Mouse (Mus musculus) frontal cortex, adult 2 months (tissue): ENCODE results near the gene Tns4. TPM values are rescaled to one million over a fixed set of nuclear protein-coding genes. Genes with fewer than 3 reads are reported as not detected.

Source experiments
- DNase-seq, 2 experiments: peaks; one replicate each; pipeline ENCODE4 v3.0.0; 2022; ENCODE audit warnings: low spot score in 1 of 2; ENCODE audit errors: extremely low spot score in 1 of 2
- polyA plus RNA-seq: library from polyadenylated mRNA; depleted of rRNA; stranded (reverse); fragments of >200 nt; gene quantifications from 2 replicates; pipeline ENCODE4 v1.2.3, GENCODE M21; 2012; rRNA removed

Tns4 gene
- polyA plus RNA-seq: 0.19 and 0.34 TPM in 2 replicates

- no peak for DNase-seq
Measured at GRCm38 (mm10) chr11:99089077-99089601, at the start of gene Tns4. TSS of gene Tns4 (minus strand) at chr11:99089306.

GRCm38 (mm10) chr11:99137385-99137784 is 48.3 kb upstream of the Tns4 start:
- no peak for DNase-seq

GRCm38 (mm10) chr11:99136961-99137360 is 47.9 kb upstream of the Tns4 start:
- no peak for DNase-seq

- DNase-seq: no peak
Measured at GRCm38 (mm10) chr11:99136361-99136760, 47.3 kb upstream of the Tns4 start.

GRCm38 (mm10) chr11:99135047-99135440 is 45.9 kb upstream of the Tns4 start:
- no peak for DNase-seq

GRCm38 (mm10) chr11:99134266-99135046 is 45.4 kb upstream of the Tns4 start:
- no peak for DNase-seq

GRCm38 (mm10) chr11:99133285-99133897 is 44.3 kb upstream of the Tns4 start:
- DNase-seq: no peak

GRCm38 (mm10) chr11:99132091-99132730 is 43.1 kb upstream of the Tns4 start:
- DNase-seq: no peak

GRCm38 (mm10) chr11:99131463-99131840 is 42.3 kb upstream of the Tns4 start:
- DNase-seq: no peak

GRCm38 (mm10) chr11:99130736-99131462 is 41.8 kb upstream of the Tns4 start:
- no peak for DNase-seq

- DNase-seq: no peak
Measured at GRCm38 (mm10) chr11:99129287-99129686, 40.2 kb upstream of the Tns4 start.

GRCm38 (mm10) chr11:99127785-99128682 is 38.9 kb upstream of the Tns4 start:
- no peak for DNase-seq

- DNase-seq: peak in 1 of 2 experiments; percentile 67
Measured at GRCm38 (mm10) chr11:99126482-99127253, 37.6 kb upstream of the Tns4 start.

GRCm38 (mm10) chr11:99124635-99125029 is 35.5 kb upstream of the Tns4 start:
- peak in 1 of 2 experiments; percentile 35 for DNase-seq

- peak in 1 of 2 experiments; percentile 75 for DNase-seq
Measured at GRCm38 (mm10) chr11:99123977-99124634, 35.0 kb upstream of the Tns4 start.

GRCm38 (mm10) chr11:99122703-99123102 is 33.6 kb upstream of the Tns4 start:
- no peak for DNase-seq

GRCm38 (mm10) chr11:99121218-99121631 is 32.1 kb upstream of the Tns4 start:
- DNase-seq: peak; percentile 74 to 78

GRCm38 (mm10) chr11:99120524-99121217 is 31.6 kb upstream of the Tns4 start:
- no peak for DNase-seq
